Mouse (Mus musculus) MEL (cell line): Measurements from ENCODE around the gene Sost.

Experiments
- CHD2 ChIP-seq: IDR thresholded peaks from 2 replicates; pipeline ENCODE4 v1.6.1; 2011; ENCODE audit warnings: low read length, improper control_type of control experiment
- CTCF ChIP-seq, 3 experiments: IDR thresholded peaks in 2 of 3; conservative IDR thresholded peaks in 1 of 3; 2 replicates each; pipeline ENCODE4 v1.5.1; 2011 to 2012; ENCODE audit warnings: low read length in 3 of 3, low read depth in 2 of 3, mild to moderate bottlenecking in 2 of 3, improper control_type of control experiment in 1 of 3, inconsistent platforms in 1 of 3, mixed read lengths in 1 of 3, moderate library complexity in 1 of 3; ENCODE audit not compliant: control insufficient read depth in 1 of 3, insufficient read depth in 1 of 3, poor library complexity in 1 of 3, severe bottlenecking in 1 of 3
- E2F4 ChIP-seq: IDR thresholded peaks from 2 replicates; pipeline ENCODE4 v1.6.1; 2011; ENCODE audit warnings: low read depth, low read length, improper control_type of control experiment, borderline replicate concordance
- EP300 ChIP-seq, 2 experiments: IDR thresholded peaks; 2 replicates each; pipeline ENCODE4 v1.6.1; 2011; ENCODE audit warnings: improper control_type of control experiment in 2 of 2, low read length in 2 of 2, low read depth in 1 of 2, mild to moderate bottlenecking in 1 of 2
- MYC ChIP-seq: IDR thresholded peaks from 2 replicates; pipeline ENCODE4 v1.6.1; 2011; ENCODE audit warnings: low read depth, mild to moderate bottlenecking, low read length, improper control_type of control experiment, moderate library complexity
- NRF1 ChIP-seq: IDR thresholded peaks from 2 replicates; pipeline ENCODE4 v1.6.1; 2014; ENCODE audit warnings: low read depth, mild to moderate bottlenecking, inconsistent platforms, low read length, improper control_type of control experiment, moderate library complexity; ENCODE audit not compliant: poor library complexity, insufficient read depth, severe bottlenecking
- POLR2A ChIP-seq, 2 experiments: IDR thresholded peaks; 2 replicates each; pipeline ENCODE4 v1.6.1; 2011 to 2012; ENCODE audit warnings: low read length in 2 of 2, mild to moderate bottlenecking in 2 of 2, control low read depth in 1 of 2, improper control_type of control experiment in 1 of 2, low read depth in 1 of 2, moderate library complexity in 1 of 2; ENCODE audit not compliant: control insufficient read depth in 1 of 2, insufficient read depth in 1 of 2, poor library complexity in 1 of 2
- UBTF ChIP-seq: IDR thresholded peaks from 2 replicates; pipeline ENCODE4 v1.6.1; 2012; ENCODE audit warnings: low read depth, mild to moderate bottlenecking, inconsistent platforms, low read length, improper control_type of control experiment, moderate library complexity, borderline replicate concordance; ENCODE audit not compliant: insufficient read depth
- USF1 ChIP-seq: IDR thresholded peaks from 2 replicates; pipeline ENCODE4 v1.6.1; 2014; ENCODE audit warnings: low read depth, mild to moderate bottlenecking, inconsistent platforms, low read length, improper control_type of control experiment, moderate library complexity

GRCm38 (mm10) chr11:101916772-101917171, 50.0 kb downstream of the Sost start:
- no peak for TF ChIP-seq POLR2A (IDR thresholded peaks at IDR 0.05; ENCODE audit: control insufficient read depth in 1 of 2, insufficient read depth in 1 of 2, low read depth in 1 of 2, low read length in 2 of 2, poor library complexity in 1 of 2)
- peak in 2 of 3 experiments; percentile 9 to 32; a peak in 2 of 6 replicates for TF ChIP-seq CTCF (IDR thresholded peaks at IDR 0.05 in 2 of 3, conservative IDR thresholded peaks at IDR 0.05 in 1 of 3; ENCODE audit: control insufficient read depth in 1 of 3, insufficient read depth in 1 of 3, low read depth in 2 of 3, low read length in 3 of 3, poor library complexity in 1 of 3, severe bottlenecking in 1 of 3)
- no peak for TF ChIP-seq MYC
- TF ChIP-seq E2F4: no peak
- TF ChIP-seq UBTF: no peak
- TF ChIP-seq USF1: no peak
- TF ChIP-seq CHD2: no peak
- no peak for TF ChIP-seq EP300 (IDR thresholded peaks at IDR 0.05; ENCODE audit: low read depth in 1 of 2, low read length in 2 of 2)
- no peak for TF ChIP-seq NRF1
